Mouse (Mus musculus): Measurements from ENCODE around the gene 1700019N19Rik. TPM values are rescaled to one million over a fixed set of nuclear protein-coding genes. Genes with fewer than 3 reads are reported as not detected.

Gene 1700019N19Rik
- polyA plus RNA-seq, 1 experiment from 2014 or later: not detected

DNA sequence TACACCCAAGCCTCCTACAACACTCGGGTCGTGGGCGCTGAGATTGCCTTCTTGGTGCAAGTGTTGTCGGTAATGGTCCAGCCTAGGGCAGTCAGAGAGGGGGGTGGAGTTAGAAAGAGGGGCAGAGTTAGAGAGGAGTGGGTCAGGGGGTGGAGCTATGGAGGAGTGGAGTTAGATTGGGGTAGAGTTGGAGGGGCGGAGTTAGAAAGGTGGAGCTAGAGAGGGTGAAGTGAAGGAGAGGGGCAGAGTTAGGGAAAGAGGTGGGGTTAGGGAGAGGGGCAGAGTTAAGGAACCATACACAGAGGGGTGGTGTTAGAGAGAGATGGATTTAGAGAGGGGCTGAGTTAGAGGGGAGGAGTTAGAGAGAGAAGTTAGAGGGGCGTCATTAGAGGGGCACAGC is 31.9 kb downstream of the 1700019N19Rik start:
- Histone ChIP-seq H3K4me1 (replicated peaks; ENCODE audit: control insufficient read depth, insufficient read depth, low read length) (peaks cover 13% of the 10 kb centered on the region; the same call in 1 of the 2 replicates), H3K27ac (ENCODE audit: low read depth, low read length) (no peak overlapping the region), H3K4me3 (ENCODE audit: low read depth, low read length) (no peak overlapping the region), H3K9ac (ENCODE audit: low read depth, low read length) (no peak overlapping the region), H3K27me3 (replicated peaks; ENCODE audit: control insufficient read depth, insufficient read depth, low read length) (no peaks in the 10 kb centered on the region), H3K36me3 (ENCODE audit: control insufficient read depth, insufficient read depth) (no peaks in the 10 kb centered on the region), H3K9me3 (ENCODE audit: control insufficient read depth) (no peaks in the 10 kb centered on the region), H3K4me2 (replicated peaks; ENCODE audit: low read depth) (no peak overlapping the region; the same call in 1 of the 2 replicates)
- 49% methylated on average over 6 of the region's 6 CpGs for WGBS
- ATAC-seq: no peak
- TF ChIP-seq CTCF (IDR thresholded peaks at IDR 0.05; ENCODE audit: low read depth): no peak

DNA sequence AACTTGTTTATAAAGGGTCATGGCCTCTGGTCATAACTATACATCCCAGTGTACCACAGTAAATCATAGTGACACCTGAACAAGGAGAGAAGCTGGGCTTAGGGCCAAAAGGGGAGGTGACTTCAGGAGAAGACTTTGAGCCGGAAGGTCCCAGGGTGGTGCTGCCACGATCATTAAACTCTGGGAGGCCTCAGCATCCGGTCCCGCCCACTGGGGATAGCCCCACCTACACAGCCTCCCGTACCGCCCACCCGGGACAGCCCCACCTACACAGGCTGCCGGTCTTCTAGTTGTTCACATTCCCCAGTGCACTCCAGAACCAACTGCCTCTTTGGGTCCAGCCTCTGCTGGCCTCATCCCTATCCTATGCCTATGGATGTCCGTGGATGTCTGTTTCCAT is 34.8 kb downstream of the 1700019N19Rik start, which contains the start of gene Pnliprp2:
Gene Pnliprp2, plus strand, starts transcription at position 297 of the 400 bp plus-strand sequence.
- peak within 1 kb of the TSS; percentile 79 for H3K27ac ChIP-seq (ENCODE audit: low read depth, low read length)
- H3K9ac ChIP-seq (ENCODE audit: low read depth, low read length): no peak within 1 kb of the TSS; the same call in 1 of the 2 replicates
- no peak within 1 kb of the TSS for H3K4me3 ChIP-seq (ENCODE audit: low read depth, low read length)
- H3K4me2 ChIP-seq (replicated peaks; ENCODE audit: low read depth): peak within 1 kb of the TSS; percentile 38
- H3K36me3 ChIP-seq (ENCODE audit: control insufficient read depth, insufficient read depth): no peaks in the 10 kb centered on the region
- peaks cover 13% of the 10 kb centered on the region; the same call in 1 of the 2 replicates for H3K4me1 ChIP-seq (replicated peaks; ENCODE audit: control insufficient read depth, insufficient read depth, low read length)
- H3K9me3 ChIP-seq (ENCODE audit: control insufficient read depth): peaks cover 3% of the 10 kb centered on the region; the same call in 1 of the 2 replicates
- no peaks in the 10 kb centered on the region for H3K27me3 ChIP-seq (replicated peaks; ENCODE audit: control insufficient read depth, insufficient read depth, low read length)
- 26% methylated on average over 9 of the region's 9 CpGs for WGBS
- peak; percentile 94 for ATAC-seq
- TF ChIP-seq CTCF (IDR thresholded peaks at IDR 0.05; ENCODE audit: low read depth): no peak

DNA sequence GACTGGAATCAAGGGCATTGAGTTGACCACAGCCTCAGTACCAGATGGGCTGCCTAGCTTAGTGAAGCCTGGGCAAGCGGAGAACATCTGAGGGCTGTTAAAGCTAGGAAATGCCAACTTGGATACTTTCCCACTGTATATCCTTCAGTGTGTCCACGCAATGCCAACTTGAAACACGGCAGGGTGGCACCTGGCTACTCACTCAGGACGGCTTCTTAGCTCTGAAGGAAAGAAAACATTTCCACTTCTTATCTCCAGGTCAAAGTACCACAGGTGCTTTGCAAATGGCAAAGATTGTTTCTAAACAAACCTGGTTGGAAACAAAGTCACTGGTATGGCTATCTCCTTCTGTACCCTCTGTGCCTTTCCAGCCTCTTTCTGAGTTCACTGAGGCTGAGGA is 35.4 kb downstream of the 1700019N19Rik start:
- Histone ChIP-seq H3K4me1 (replicated peaks; ENCODE audit: control insufficient read depth, insufficient read depth, low read length) (peaks cover 13% of the 10 kb centered on the region; the same call in 1 of the 2 replicates), H3K9me3 (ENCODE audit: control insufficient read depth) (peaks cover 3% of the 10 kb centered on the region; the same call in 1 of the 2 replicates), H3K4me3 (ENCODE audit: low read depth, low read length) (no peak overlapping the region), H3K36me3 (ENCODE audit: control insufficient read depth, insufficient read depth) (no peaks in the 10 kb centered on the region), H3K4me2 (replicated peaks; ENCODE audit: low read depth) (peak overlapping the region; percentile 38), H3K27me3 (replicated peaks; ENCODE audit: control insufficient read depth, insufficient read depth, low read length) (no peaks in the 10 kb centered on the region), H3K9ac (ENCODE audit: low read depth, low read length) (no peak overlapping the region; the same call in 1 of the 2 replicates), H3K27ac (ENCODE audit: low read depth, low read length) (peak overlapping the region; percentile 79)
- 50% methylated on average over 4 of the region's 4 CpGs for WGBS
- no peak for TF ChIP-seq CTCF (IDR thresholded peaks at IDR 0.05; ENCODE audit: low read depth)
- ATAC-seq: peak; percentile 73

DNA sequence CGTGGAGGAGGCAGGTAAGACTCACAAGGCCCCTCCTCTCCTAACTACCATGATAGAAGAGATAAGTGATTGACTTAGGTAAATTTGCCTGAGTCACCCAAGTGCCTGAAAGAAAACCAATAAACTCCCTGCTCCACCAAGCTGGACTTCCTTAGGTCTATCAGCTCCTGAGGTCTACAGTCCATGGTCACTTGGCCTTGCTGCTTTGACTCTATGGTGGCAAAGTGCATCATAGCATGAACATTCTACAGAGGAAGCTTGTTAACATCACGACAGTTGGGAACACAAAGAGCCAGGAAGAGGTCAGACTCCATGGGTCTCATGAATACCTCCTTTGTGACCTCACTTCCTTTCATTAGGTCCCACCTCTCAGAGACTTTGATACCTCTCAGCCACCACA is 42.8 kb downstream of the 1700019N19Rik start:
- H3K4me1 ChIP-seq (replicated peaks; ENCODE audit: control insufficient read depth, insufficient read depth, low read length): no peaks in the 10 kb centered on the region
- H3K27ac ChIP-seq (ENCODE audit: low read depth, low read length): peak overlapping the region; percentile 15; the same call in 1 of the 2 replicates
- WGBS: 38% methylated on average over 2 of the region's 2 CpGs
- H3K4me2 ChIP-seq (replicated peaks; ENCODE audit: low read depth): no peak overlapping the region
- no peak overlapping the region for H3K4me3 ChIP-seq (ENCODE audit: low read depth, low read length)
- H3K9ac ChIP-seq (ENCODE audit: low read depth, low read length): no peak overlapping the region
- peaks cover 3% of the 10 kb centered on the region; the same call in 1 of the 2 replicates for H3K9me3 ChIP-seq (ENCODE audit: control insufficient read depth)
- H3K36me3 ChIP-seq (ENCODE audit: control insufficient read depth, insufficient read depth): no peaks in the 10 kb centered on the region
- no peaks in the 10 kb centered on the region for H3K27me3 ChIP-seq (replicated peaks; ENCODE audit: control insufficient read depth, insufficient read depth, low read length)
- no peak for TF ChIP-seq CTCF (IDR thresholded peaks at IDR 0.05; ENCODE audit: low read depth)
- peak; percentile 70 for ATAC-seq

DNA sequence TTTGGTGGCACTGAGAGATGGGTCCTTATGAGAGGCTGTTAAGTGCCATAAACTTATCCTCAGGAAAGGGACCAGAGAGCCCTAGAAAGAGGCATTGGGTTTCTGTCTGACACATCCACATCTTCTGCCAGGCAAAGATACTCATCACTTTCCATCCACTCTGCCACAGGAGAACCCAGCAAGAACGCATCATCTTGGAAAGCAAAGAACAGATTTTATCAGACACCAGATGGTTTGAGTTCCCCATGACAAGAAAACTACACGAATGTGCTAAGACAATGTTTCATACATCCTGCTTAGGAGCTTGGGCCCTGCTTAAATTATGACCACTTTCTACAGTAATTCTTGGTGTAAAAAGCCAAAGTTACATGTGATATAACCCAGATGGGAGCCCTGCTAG is 43.4 kb downstream of the 1700019N19Rik start:
- no peak overlapping the region for H3K4me3 ChIP-seq (ENCODE audit: low read depth, low read length)
- no peak overlapping the region for H3K27ac ChIP-seq (ENCODE audit: low read depth, low read length)
- no peaks in the 10 kb centered on the region for H3K4me1 ChIP-seq (replicated peaks; ENCODE audit: control insufficient read depth, insufficient read depth, low read length)
- H3K9me3 ChIP-seq (ENCODE audit: control insufficient read depth): peaks cover 3% of the 10 kb centered on the region; the same call in 1 of the 2 replicates
- WGBS: 79% methylated on average over 2 of the region's 2 CpGs
- no peaks in the 10 kb centered on the region for H3K27me3 ChIP-seq (replicated peaks; ENCODE audit: control insufficient read depth, insufficient read depth, low read length)
- H3K4me2 ChIP-seq (replicated peaks; ENCODE audit: low read depth): no peak overlapping the region
- no peak for ATAC-seq
- H3K9ac ChIP-seq (ENCODE audit: low read depth, low read length): no peak overlapping the region
- no peak for TF ChIP-seq CTCF (IDR thresholded peaks at IDR 0.05; ENCODE audit: low read depth)
- no peaks in the 10 kb centered on the region for H3K36me3 ChIP-seq (ENCODE audit: control insufficient read depth, insufficient read depth)

DNA sequence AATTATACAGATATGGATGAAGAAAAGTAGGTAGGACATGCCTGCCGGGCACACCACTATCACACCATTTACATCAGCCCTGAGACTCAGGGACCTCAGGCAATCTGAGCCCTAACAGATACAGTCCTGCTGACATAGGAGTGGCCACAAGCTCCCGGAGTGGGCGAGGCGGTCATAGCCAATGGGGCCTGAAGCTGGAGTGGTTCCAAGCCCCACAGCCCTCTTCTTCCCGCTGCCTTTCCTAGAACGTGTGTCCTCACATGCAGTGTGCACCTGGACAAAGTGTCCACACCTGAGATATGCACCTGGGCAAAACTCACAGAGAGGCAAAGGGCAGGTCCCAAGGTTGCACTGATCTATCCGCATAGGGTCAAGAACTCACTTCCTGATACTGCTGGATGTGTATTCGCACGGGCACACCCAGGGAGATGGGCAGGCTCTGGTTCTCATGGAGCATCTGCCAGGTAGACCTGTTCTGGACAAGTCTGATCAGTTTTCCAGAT is 46.7 kb downstream of the 1700019N19Rik start:
- ATAC-seq: peak; percentile 69
- WGBS: 37% methylated on average over 9 of the region's 9 CpGs
- Histone ChIP-seq H3K9ac (ENCODE audit: low read depth, low read length) (no peak overlapping the region), H3K36me3 (ENCODE audit: control insufficient read depth, insufficient read depth) (no peaks in the 10 kb centered on the region), H3K4me2 (replicated peaks; ENCODE audit: low read depth) (no peak overlapping the region), H3K27me3 (replicated peaks; ENCODE audit: control insufficient read depth, insufficient read depth, low read length) (no peaks in the 10 kb centered on the region), H3K4me1 (replicated peaks; ENCODE audit: control insufficient read depth, insufficient read depth, low read length) (no peaks in the 10 kb centered on the region), H3K4me3 (ENCODE audit: low read depth, low read length) (no peak overlapping the region), H3K27ac (ENCODE audit: low read depth, low read length) (no peak overlapping the region), H3K9me3 (ENCODE audit: control insufficient read depth) (no peaks in the 10 kb centered on the region)
- no peak for TF ChIP-seq CTCF (IDR thresholded peaks at IDR 0.05; ENCODE audit: low read depth)

Data from intestine, postnatal 0 days (tissue).